Mouse (Mus musculus) urinary bladder, adult 18-20 months (tissue): ENCODE data around the gene Clec16a.

ENCODE experiments used
- DNase-seq, 2 experiments: peaks; one replicate each; pipeline ENCODE4 v3.0.0; 2022; ENCODE audit warnings: low spot score in 2 of 2, mixed read lengths in 2 of 2

Clec16a gene

DNA sequence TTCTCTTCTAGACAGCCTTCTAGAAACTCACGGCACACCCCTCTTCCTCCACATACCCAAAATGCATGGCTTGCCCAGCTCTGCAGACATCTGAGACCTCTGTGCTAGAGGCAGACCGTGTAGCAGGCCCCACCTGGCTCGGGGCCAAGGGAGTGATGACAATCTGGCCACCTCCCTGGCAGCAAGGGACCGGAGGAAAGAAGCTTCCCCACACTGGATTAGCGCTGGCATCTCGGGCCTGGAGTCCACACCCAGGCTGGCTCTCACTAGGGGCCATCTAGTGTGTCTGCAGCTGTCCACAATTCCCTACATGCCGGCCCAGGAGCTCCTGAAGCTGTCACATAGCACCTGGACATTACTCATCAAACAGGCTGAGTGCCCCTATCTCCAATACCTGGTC lies 10.6 kb upstream of the Clec16a start:
- no peak for DNase-seq

DNA sequence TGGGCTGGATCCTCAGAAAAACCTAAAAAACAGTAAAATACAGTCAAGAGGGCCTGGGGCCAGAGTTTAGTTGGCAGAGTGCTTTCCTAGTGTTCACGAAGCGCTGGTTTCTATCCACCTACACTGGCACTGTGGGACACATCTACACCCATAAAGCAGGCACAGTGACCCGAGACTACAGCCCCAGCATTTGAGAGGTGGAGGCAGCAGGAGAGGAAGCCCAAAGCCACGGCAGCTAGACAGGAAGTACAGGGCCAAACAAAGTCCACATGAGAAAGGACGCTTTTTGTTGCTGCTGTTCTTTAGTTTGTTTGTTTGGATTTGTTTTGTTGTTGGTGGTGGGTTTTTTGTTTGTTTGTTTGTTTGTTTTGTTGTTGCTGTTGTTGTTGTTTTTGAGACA lies 8.8 kb upstream of the Clec16a start:
- no peak for DNase-seq

DNA sequence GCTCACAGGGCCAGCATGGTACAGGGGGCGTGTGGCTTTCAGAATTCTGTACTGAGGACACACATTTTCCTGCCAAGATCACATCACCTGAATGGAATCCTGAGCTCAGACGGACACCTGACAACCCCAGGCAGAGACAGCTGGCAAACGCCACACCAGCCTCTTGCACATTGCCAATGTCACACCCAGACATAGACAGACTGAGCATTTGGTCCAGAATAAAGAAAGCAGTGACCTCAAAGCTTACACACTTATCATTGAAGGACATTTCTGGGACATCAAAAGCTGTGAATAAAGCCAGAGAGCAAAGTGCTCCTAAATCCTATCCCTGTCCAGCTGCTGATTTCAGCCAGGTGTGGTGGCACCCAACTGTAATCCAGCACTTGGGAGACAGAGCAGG lies 8.2 kb upstream of the Clec16a start:
- DNase-seq, result no peak

DNA sequence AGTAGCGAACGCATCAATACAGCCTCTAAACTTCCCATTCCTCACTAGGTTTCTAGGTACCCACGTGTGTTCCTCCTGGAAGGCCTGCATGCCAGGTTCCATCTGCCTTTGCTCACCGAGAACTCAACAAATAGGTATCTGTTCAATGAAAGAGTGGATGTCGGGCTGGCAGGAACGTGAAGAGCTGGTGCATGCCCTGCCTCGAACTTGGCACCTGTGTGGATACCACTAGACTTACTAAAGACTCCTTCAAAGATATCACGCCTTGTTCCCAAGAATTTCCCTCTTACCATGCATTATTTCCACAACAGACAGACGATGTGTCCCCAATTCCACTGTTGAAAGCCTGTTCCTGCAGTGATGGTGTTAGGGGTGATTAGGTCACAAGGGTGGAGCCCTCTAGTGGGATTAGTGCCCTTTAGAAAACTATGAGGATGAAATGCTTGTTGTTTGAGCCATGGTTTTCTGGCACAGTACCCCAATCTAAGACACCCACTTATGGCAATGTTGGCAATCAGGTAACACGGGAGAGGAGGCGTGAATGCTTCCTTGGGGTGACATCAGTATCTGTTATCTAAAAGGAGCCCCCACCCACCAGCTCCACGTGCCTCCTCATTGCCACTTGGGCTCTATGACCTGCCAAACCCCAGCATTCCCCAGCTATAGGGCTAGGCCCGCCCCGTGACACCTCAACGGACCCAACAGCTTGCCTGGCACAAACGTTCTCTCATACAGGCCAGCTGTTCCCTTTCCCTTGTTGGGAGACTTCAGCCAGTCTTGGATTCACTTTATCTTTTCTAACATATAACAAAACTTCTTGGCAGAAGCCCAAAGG lies 4.2 kb upstream of the Clec16a start:
- DNase-seq, result peak in 1 of 2 experiments; percentile 10

DNA sequence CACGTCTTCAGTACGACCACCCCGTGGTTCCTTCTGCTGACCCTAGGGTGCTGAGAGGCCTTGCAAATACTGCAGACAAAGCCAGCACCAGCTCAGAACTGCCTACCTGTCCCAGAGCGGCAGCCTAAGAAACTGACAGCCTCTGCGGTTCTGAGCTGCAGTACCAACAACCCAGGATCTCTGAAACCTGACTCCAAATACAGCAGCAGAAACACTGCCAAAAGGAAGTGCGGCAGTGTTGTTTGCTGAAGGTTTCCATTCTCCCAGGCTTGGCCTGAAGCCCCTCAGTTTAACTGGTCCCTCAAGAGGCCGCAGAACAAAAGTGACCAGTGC lies 3.6 kb upstream of the Clec16a start:
- peak; percentile 9 to 33 for DNase-seq

DNA sequence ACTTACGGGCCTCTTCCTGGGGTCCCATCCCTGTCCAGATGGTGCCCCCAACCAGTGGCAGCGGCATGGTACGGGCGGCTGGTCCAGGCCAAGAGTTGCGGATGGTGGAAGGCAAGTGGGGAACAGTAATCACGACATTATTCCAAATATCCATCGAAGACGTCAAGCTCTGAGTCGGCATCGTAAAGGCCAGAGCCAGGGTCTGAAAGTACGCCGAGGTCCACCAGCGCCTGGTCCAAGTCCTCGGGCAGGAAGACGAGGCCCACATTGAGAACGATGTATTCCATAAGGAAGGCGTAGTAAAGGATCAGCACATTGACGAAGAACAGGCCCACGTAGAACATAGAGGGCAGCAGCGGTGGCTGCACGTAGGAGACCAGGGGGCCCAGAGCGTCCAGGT lies 2.9 kb upstream of the Clec16a start:
- peak; percentile 21 to 29 for DNase-seq

DNA sequence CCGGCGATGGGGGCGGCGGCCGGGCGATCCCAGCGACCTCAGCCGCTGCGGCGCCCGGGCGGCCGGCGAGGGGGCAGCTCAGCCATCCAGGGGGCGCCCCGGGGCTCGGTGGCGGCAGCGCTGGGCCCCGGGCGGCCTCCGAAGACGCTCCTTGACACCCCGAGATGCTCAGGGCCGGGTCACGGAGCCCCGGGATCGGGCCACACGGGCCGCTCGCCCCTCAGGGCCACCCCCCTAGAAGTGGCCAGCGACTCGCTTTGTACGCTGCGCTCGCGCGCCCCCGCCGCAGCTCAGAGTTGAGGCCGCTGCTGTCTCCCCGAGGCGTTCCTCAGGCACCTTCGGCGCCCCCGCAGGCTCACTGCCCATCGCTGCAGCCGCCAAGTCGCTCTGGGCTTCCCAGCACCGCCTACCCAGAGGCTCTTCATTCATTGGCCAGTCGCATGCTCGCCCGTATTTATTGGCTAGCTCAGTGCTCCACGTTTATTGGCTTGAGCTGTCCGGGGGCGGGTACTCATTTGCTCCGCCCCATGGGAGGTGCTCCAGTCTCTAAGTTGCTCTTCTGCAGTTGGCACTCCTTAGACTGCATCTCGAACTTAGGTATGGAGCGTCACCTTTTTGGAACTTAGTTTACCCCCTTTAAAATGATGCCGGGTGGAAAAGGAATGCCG lies 2.3 kb upstream of the Clec16a start, which contains the start of gene Dexi:
Dexi (minus strand) TSS at position 357 of the 668 bp plus-strand sequence.
- DNase-seq, result peak; percentile 78 to 96

DNA sequence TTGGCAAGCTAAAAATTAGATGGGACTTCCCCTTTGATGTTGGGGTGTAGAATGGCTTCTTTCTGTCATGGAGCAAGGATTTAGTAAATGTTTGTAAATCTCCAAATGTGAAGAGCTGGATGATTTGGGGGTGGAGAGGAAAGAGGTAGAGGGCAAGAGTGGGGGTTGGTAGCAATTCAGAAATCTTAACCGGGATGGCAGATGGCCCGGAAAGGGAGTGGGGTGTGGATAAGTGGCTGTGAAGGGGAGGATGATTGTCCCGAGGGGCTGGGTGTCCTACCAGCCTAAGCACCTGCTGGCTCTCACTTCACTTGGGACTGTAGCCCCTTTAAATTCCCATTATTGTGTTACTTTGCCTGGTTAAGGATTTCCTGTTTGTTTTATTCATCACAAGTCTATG lies 1.7 kb downstream of the Clec16a start:
- no peak for DNase-seq

DNA sequence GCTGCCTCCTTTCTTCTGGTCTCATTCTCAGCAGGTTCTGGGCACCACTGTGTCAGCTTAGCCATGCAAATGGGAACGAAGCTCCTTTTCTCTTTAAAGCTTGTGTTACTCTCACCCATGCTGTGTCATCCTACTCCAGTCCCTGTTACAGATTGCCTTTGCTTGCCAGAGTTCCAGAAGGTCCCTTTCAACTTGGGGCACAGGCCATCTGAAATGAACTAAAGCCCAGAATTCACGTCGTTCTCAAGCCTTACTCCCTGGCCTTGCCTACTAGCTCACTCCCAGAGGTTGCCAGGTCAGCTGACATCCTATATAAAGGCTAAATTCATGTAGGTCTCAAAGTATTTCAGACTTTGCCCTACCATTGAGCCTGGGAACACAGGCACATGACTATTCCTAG lies 3.8 kb downstream of the Clec16a start:
- no peak for DNase-seq

DNA sequence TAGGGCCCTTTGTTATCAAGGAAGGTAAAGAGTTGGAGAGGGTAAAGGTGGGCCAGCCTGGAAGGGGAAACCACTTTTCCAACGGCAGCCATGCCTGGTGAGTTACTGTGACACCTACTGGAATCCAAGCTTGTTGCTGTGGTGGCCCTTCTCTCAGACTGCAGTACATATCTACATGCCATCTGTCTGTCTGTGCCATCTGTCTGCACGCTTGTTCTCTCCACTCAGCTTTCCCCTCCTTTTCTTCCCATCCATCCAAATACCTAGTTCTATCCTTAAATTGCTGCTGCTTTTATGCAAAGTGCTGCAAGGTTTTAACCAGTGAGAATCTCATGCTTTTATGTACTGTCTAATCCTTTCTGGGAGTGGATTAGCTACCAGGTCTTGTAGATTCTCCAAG lies 4.5 kb downstream of the Clec16a start:
- no peak for DNase-seq

DNA sequence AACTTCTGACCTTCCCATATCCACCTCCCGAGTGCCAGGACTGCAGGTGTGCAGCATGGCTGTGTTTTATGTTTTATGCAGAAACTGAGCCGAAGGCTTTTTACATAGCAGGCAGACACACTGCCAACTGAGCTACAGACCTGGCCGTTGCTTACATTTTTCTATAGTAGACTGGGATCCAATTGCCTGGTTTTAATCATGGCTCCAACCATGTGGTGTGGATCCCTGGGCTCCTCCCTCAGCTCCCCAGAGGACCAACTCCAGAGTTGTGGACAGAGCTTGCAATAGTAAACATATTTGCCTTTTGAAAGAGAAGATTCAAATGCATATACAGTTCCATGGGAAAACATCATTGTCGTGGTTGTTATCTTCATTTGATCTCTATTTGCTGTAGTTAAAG lies 6.5 kb downstream of the Clec16a start:
- DNase-seq, result no peak

DNA sequence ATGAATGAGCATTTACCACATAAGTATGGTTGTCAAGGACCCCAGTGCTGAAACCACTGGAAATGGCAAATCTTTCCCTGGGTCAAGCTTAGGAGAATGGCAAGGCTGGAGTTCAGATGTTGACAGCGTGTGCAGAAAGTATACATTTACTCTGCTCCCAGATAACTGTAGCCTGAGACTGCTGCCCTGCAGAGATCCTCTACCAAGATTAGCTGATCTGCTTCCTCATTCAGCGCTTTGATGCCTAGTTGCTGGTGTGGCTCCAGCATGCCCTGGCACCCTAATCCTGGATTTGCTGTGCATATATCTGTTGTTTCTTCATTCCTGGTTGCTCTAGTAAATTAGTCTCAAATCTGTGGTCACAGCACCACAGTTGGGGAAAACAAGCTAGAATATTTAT lies 8.7 kb downstream of the Clec16a start:
- DNase-seq, result no peak

DNA sequence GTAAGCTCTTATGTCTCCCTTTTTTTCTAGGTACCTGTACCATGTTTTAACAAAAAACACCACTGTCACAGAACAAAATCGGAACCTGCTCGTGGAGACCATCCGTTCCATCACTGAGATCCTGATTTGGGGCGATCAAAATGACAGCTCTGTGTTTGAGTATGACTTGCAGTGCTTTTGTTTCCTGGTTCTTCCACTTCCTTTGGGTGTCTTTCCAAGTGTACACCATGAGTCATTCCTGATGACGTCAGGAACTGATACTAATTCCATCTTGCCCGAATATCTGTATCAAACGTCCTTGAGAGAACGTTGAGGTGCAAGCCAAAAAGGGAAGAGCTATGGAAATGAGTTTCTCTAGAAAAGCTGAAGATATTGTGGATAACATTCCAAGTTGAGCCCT lies 14.9 kb downstream of the Clec16a start:
- no peak for DNase-seq

DNA sequence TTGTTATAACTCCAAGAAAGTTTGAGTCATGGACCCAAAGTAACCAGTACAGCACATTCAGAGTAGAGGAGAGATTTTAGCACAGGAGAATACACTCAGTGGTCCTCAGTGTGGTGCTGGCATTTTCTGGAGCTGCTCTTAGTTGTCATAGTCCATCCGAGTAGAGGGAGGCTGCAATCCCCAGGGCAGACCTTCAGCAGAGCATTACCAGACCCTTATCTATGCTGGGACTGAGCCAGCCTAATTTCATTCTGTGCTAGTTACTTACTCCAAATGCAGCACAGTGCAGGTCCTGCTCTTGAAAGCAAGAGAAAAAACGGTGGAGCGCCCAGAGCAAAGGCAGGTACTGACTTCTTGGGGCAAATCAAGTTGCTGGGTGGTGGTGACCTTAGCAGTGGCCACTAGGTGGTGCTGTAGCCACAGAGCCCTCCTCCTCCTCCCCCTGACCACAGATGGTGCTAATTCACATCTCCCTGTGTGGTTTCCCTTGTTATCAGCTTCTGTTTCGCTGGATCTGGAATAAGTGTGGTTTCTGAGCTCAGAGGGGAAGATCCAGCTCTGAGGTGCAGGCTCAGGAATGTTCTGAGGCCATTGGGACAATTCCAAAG lies 20.2 kb downstream of the Clec16a start:
- DNase-seq, result peak; percentile 34 to 40

DNA sequence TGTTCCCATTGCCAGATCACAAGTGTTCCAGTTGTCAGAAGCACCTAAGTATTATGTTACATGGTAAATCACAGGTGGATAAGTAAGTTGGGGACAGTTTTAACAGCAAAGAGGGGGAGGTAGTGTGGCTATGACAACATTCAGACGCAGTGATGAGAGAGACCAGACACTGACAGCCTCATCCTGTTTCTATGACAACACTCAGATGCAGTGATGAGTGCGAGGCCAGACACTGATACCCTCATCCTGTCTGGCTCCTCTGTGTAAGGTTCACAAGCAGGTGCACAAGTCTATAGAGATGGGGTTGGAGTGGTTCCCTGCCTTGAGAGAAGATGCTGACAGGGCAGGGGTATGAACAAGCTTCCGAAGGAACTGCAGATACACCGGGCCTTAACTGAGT lies 22.0 kb downstream of the Clec16a start:
- DNase-seq, result no peak

DNA sequence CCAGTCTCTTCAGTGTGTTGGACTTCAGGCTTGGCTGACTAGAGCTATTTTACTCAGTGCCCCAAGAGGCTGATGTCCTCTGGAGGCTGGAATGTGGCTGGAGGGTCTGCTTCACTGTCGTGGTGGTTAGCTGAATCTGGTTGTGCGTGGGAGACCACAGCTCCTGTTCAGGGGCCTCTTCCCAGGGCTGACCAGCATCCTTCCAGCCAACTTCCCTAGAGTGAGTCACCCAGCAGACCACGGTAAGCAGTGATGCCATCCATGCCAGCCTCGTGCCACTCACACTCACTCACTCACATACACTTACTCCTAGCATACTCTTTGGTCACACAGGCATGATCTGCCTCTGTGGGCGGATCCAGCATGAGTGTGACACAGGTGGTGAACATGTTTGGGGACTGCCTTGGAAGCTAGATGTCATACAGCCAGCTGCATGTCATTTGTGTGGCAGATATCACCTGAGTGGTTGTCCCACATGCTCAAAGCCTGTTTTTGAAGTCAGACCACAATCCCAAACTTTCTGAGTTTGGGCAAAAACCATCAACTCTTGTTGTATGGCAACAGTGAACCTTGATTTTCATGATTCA lies 24.8 kb downstream of the Clec16a start:
- no peak for DNase-seq

DNA sequence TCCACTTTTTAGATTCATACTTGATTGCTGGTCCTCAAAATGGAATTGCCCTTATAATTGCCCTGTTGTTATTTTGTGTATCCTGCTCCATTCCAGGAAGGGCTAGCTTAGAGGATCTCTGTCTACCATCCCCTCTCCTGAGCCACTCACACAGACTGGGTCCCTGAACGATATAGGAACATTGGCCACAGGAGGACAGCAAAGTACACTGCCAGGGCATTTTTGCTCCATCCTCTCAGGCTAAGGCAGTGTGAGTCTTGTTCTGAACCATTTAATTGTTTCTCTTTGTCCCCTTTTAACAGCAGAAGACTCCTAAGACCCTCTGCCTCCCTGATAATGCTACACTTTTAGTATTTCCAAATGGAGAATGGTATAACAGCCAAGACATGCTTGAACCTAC lies 25.6 kb downstream of the Clec16a start:
- peak; percentile 30 to 45 for DNase-seq

DNA sequence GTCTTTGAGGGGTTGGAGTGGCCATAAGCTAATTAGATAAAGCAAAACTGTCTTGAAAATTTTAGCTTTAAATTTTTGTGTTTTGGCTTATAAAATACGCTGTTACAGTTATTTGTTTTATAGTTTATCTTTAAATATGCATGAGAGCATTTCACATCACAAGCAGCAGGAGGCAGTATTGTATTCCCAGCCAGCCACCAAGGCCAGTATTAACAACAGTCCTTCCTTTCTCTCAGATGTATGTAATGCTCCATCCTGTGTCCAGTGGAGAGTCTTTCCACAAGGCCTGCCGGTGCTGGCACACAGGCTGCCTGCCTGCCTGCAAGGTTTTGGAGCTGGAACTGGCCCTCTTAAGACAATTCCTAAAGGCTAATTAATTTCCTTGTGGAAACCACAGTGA lies 26.7 kb downstream of the Clec16a start:
- DNase-seq, result no peak

DNA sequence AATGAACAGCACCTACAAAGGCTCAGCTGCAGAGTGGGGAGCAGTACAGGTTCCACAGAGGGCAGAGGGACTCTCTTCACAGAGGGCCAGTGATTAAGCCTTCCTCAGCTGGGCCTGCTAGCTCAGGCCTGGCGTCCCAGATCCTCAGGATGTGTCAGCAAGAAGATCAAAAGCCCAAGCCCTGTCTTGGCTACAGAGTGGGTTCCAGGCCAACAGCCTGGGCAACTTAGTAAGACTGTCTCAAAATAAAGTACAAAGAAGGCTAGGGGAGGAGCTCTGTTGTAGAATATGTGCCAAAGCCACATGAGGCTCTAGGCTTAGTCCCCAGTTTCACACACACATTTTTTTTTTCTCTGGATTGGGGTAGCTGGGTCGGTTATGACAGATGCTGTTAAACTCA lies 29.8 kb downstream of the Clec16a start:
- no peak for DNase-seq

DNA sequence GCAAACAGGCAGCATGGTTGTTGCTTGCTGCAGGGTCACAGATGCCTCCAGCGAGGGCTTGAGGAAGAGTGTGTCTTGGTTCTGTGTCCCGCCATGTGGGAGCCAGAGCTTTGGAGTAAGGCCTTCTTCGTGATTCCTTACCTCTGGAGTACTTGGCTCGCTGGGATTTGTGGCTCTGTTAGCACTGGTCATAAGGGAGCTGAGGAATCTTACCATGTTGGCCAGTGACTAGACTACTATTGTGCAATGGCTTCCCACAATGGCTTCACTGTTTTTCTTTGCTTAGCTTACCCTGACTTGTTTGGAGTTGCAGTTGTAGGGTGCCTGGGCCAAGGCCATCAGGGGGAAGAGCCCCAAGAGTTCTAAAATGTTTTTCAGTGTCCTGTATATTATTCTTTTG lies 30.8 kb downstream of the Clec16a start:
- DNase-seq, result no peak

DNA sequence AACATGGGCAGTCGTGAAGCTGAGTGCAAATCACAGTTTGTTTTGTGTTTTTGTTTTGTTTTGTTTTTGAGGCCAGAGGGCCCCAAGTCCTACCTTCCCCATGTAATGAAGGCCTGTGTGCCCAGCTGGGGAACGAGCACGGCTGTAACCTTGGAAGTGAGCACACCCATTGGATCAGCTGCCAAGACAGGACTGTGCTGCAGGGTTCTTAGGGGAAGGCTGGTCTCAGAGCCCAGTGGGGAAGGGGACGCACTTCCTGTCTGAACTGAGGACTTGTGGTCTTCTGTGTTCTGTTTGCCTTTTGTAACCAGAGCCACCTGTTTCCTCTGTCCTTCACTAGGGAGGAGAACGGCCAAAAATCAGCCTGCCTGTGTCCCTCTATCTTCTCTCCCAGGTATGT lies 32.4 kb downstream of the Clec16a start:
- no peak for DNase-seq

DNA sequence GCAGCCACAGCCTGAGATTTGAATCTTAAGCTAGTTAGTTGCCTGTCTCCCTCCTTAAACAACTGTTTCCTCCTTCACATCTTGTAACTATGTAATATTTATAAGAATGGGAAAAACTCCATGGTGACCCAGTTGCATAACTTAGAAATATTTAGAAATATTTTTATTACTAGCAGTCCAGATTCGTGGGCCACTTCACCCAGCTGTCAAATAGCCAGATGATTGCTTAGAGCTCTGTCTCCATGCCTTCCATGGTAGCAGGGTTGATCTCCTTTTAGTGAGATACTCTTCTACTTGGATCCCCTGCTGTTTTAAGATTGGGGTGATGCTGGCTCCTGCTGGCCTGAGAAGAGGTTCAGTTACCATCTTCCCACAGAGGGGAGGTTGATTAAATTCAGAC lies 33.2 kb downstream of the Clec16a start:
- DNase-seq, result no peak
